Mouse (Mus musculus) liver, postnatal 0 days (tissue): ENCODE measurements at regions not wholly inside any gene's neighbourhood (a gene's known extent, or its start where the extent isn't known, plus 50 kb on each side); places are given as distances from the start of the nearest gene placed in this dataset.

ENCODE experiments used
- CTCF ChIP-seq: sonication (generic); IDR thresholded peaks from 2 replicates; pipeline ENCODE4 v1.5.1; 2016; ENCODE audit warnings: antibody characterized with exemption, low read depth
- EP300 ChIP-seq: IDR thresholded peaks from 2 replicates; pipeline ENCODE4 v1.6.1; 2016; ENCODE audit warnings: antibody characterized with exemption, low read depth, mild to moderate bottlenecking

DNA sequence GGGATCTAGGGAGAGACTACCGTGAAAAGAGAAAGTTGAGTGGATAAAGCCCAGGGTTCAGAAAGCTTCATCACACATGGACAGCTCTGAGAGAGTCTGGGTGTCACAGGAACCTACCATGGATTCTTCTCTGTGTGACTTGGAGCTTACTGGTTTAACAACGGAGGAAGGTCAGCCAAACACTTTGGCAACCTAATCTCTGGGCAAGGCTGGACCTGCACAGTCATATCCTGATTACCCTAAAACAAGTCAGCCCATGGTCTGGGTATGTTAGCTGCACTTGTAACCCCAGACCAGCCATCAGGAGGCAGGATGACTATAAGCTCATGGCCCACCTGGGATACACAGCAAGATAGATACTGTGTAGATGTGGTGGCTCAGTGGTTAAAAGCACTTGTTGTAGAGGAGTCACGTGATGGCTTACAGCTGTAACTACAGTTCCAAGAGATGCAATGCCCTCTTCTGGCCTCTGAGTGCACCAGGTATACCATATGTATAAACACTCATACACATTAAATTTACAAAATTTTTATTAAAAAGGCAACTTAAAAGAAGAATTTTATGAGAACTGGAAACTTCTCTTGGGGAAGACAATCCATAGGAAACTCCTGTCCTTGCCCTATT is 85.0 kb upstream of the Serbp1 start:
- TF ChIP-seq CTCF (peak; percentile 45), EP300 (no peak)
